Mouse (Mus musculus) bone marrow, adult 2 months (tissue): Measurements from ENCODE around the gene Mettl6.

Experiments
- CTCF ChIP-seq: fragments of 200-500 bp; IDR thresholded peaks from 2 replicates; pipeline ENCODE4 v1.5.1; 2011; ENCODE audit warnings: low read length, control low read depth; ENCODE audit not compliant: control insufficient read depth, insufficient read depth
- POLR2A ChIP-seq: fragments of 200-500 bp; IDR thresholded peaks from 2 replicates; pipeline ENCODE4 v1.6.1; 2011; ENCODE audit warnings: low read depth, mild to moderate bottlenecking, control low read depth, low read length, borderline replicate concordance; ENCODE audit not compliant: control insufficient read depth

DNA sequence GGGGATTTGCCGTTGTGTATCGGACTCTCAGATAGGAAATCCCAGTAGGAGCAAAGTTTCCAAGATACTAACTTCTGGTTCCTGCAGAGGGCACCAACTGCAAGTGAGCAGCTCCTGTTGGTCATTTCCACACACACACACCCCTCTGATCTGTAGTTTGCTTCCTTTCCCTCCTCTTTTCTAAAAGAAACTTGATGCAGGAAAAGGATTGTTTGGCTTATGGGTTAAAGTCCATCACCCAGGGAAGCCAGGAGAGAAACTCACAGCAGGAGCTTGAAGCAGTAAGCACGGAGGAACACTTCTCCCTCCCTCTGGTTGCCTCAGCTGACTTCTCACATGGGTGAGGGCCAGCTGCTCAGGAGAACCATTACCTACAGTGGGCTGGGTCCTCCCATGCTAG, 24.3 kb upstream of the Mettl6 start:
- TF ChIP-seq CTCF (0 out of 2 replicates have a peak, but pooled peaks have one; percentile 16), POLR2A (no peak)
